Mouse (Mus musculus) stomach, embryonic 15.5 days (tissue): Measurements from ENCODE around the gene Lpcat4. TPM values are rescaled to one million over a fixed set of nuclear protein-coding genes. Genes with fewer than 3 reads are reported as not detected.

Experiments used
- ATAC-seq: fragments of 200-750 bp; cut with Nextera tagmentation; 2 replicates; pipeline ENCODE4 v1.8.0; 2017; ENCODE audit warnings: low read depth, moderate number of reproducible peaks, moderate TSS enrichment; ENCODE audit not compliant: insufficient read depth, low FRiP score
- H3K27ac ChIP-seq: fragments of 300-500 bp; sonication (generic); 2 replicates; pipeline ENCODE4 v1.5.1; 2015; ENCODE audit warnings: mild to moderate bottlenecking, inconsistent platforms
- H3K27me3 ChIP-seq: fragments of 300-500 bp; sonication (generic); replicated peaks from 2 replicates; pipeline ENCODE4 v1.6.1; 2015; ENCODE audit warnings: inconsistent platforms
- H3K36me3 ChIP-seq: fragments of 300-500 bp; sonication (generic); 2 replicates; pipeline ENCODE4 v1.6.1; 2015; ENCODE audit warnings: inconsistent platforms
- H3K4me1 ChIP-seq: fragments of 300-500 bp; sonication (generic); 2 replicates; pipeline ENCODE4 v1.6.1; 2015; ENCODE audit warnings: inconsistent platforms
- H3K4me2 ChIP-seq: fragments of 300-500 bp; sonication (generic); 2 replicates; pipeline ENCODE4 v1.6.1; 2015; ENCODE audit warnings: mild to moderate bottlenecking, inconsistent platforms
- H3K4me3 ChIP-seq: fragments of 300-500 bp; sonication (generic); replicated peaks from 2 replicates; pipeline ENCODE4 v1.5.1; 2015; ENCODE audit warnings: inconsistent platforms
- H3K9ac ChIP-seq: fragments of 300-500 bp; sonication (generic); 2 replicates; pipeline ENCODE4 v1.6.1; 2015; ENCODE audit warnings: inconsistent platforms
- H3K9me3 ChIP-seq: fragments of 300-500 bp; sonication (generic); 2 replicates; pipeline ENCODE4 v1.6.1; 2016; ENCODE audit warnings: inconsistent platforms
- WGBS: fragments of 180-500 bp; shearing (Covaris S2); methylation state at CpG from one replicate; pipeline ENCODE4 v1.1.7; 2015; 5-methylcytosine and 5-hydroxymethylcytosine counted together
- polyA plus RNA-seq: library from polyadenylated mRNA; unstranded; fragments of >200 nt; fragmentation: Nextera tagmentation; extraction: Ambion mirVana; gene quantifications from 2 replicates; pipeline ENCODE4 v1.2.1, GENCODE M21; 2015

Lpcat4 gene
- polyA plus RNA-seq, 1 experiment from 2014 or later: 27.0 TPM

DNA sequence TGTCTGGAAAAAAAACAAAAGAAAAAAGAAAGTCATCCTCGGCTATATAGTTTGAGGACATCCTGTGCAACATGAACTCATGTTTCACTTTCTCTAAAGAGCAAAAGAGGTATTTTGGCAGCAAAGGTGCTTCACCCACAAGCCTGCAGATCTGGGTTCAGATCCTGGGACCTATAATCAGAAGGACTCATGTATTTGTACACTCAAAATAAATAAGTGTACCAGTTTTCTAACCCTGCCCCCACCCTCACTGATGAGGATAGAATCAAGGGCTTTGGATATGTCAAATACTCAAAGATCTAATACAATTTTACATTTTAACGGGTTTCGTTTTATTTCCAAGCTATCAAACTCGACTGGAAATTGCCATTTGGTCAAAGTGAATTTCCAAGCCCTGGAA, 25.1 kb downstream of the Lpcat4 start:
- 74% methylated on average over 4 of the region's 4 CpGs for WGBS
- no peak overlapping the region for H3K4me2 ChIP-seq

DNA sequence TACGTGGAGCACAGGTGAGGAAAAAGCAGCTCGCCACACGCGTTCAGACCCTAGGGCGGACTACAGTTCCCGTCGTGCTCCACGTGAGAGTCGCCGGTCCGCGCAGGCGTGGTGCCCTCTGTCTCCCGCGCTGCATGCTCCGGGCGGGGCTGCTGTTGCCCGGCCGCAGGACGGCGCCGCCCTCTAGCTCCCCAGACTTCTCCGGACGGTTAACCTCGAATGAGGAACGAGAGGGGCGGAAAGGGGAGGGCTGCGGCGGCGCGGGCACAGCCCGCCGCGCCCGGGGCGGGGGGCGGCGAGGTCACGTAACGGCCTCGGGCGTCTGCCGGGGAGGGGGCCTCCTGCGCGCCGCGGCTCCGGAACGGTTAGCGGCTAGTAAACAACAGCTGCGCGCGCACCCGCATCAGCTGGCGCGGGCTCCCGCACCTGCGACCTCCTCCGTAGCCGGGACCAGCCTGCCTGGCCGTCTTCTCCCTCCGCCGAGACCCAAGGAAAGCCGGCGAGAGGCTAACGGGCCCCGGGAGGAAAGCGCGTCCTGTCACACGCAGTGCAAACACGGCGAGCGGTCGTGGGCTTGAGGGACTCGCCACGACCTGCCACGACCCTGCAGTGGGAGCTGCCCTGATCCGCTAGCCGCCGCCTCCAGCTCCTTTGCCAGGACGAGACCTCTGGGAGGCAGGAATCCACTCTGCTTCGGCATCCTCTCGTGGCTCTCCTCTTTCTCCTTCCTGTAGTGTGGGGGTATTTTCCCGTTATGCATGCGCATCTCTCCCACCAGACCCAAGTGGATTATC, 26.4 kb downstream of the Lpcat4 start, which contains the start of gene Slc12a6:
Gene Slc12a6, plus strand, starts transcription at position 378 of the 794 bp plus-strand sequence.
- Histone ChIP-seq H3K9ac (peak within 1 kb of the TSS; percentile 76), H3K4me3 (peak within 1 kb of the TSS; percentile 78), H3K4me1 (peaks cover 10% of the 10 kb centered on the region), H3K27ac (peak within 1 kb of the TSS; percentile 79), H3K27me3 (no peaks in the 10 kb centered on the region), H3K4me2 (peak within 1 kb of the TSS; percentile 76), H3K36me3 (no peaks in the 10 kb centered on the region), H3K9me3 (no peaks in the 10 kb centered on the region)
- peak; percentile 96 for ATAC-seq
- under 1% methylated on average over 85 of the region's 85 CpGs for WGBS

More for the DNA sequence above, 25.1 kb downstream of the Lpcat4 start:
- Histone ChIP-seq H3K4me3 (no peak overlapping the region), H3K36me3 (no peaks in the 10 kb centered on the region), H3K27ac (no peak overlapping the region), H3K9me3 (no peaks in the 10 kb centered on the region), H3K4me1 (peaks cover 10% of the 10 kb centered on the region), H3K9ac (no peak overlapping the region), H3K27me3 (no peaks in the 10 kb centered on the region)
- ATAC-seq: no peak

- under 1% methylated on average over 11 of the region's 11 CpGs for WGBS
- Histone ChIP-seq H3K36me3 (no peaks in the 10 kb centered on the region), H3K4me1 (peaks cover 10% of the 10 kb centered on the region), H3K9ac (peak within 1 kb of the TSS; percentile 76), H3K4me2 (peak within 1 kb of the TSS; percentile 76), H3K9me3 (no peaks in the 10 kb centered on the region), H3K27me3 (no peaks in the 10 kb centered on the region), H3K27ac (peak within 1 kb of the TSS; percentile 79), H3K4me3 (peak within 1 kb of the TSS; percentile 78)
- peak; percentile 36 for ATAC-seq
Measured at GRCm38 (mm10) chr2:112266242-112266592, 26.9 kb downstream of the Lpcat4 start, which contains the start of gene Gm21985. Gene Gm21985 (plus strand): TSS chr2:112266314.

GRCm38 (mm10) chr2:112266780-112267179, 27.5 kb downstream of the Lpcat4 start:
- ATAC-seq: no peak
- 24% methylated on average over 10 of the region's 10 CpGs for WGBS
- H3K9ac ChIP-seq: no peak overlapping the region
- no peaks in the 10 kb centered on the region for H3K27me3 ChIP-seq
- H3K27ac ChIP-seq: no peak overlapping the region
- H3K9me3 ChIP-seq: no peaks in the 10 kb centered on the region
- peak overlapping the region; percentile 76 for H3K4me2 ChIP-seq
- H3K36me3 ChIP-seq: no peaks in the 10 kb centered on the region
- H3K4me1 ChIP-seq: peaks cover 10% of the 10 kb centered on the region
- H3K4me3 ChIP-seq: peak overlapping the region; percentile 78

- WGBS: 67% methylated on average over 8 of the region's 8 CpGs
- H3K9ac ChIP-seq: no peak overlapping the region
- no peaks in the 10 kb centered on the region for H3K9me3 ChIP-seq
- no peak overlapping the region for H3K27ac ChIP-seq
- no peak for ATAC-seq
- peak overlapping the region; percentile 78; the same call in 1 of the 2 replicates for H3K4me3 ChIP-seq
- H3K27me3 ChIP-seq: no peaks in the 10 kb centered on the region
- no peaks in the 10 kb centered on the region for H3K36me3 ChIP-seq
- peaks cover 8% of the 10 kb centered on the region for H3K4me1 ChIP-seq
- H3K4me2 ChIP-seq: peak overlapping the region; percentile 76
Measured at GRCm38 (mm10) chr2:112267547-112268269, 28.4 kb downstream of the Lpcat4 start.

DNA sequence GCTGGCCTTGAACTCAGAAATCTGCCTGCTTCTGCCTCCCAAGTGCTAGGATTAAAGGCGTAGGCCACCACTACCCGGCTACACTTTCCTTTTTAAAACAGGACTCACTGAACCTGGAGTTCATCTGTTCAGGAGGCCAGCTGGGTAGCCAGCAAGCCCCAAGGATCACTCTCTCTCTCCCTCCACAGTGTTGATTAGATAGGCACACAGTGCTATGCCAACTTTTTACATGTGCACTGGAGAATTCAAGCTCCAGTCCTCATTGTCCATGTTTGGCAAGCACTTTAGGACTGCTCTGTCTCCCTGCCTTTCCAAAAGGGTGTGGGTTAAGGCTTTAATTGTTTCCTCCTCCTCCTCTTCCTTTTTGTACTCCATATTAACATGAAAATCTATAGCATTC, 30.7 kb downstream of the Lpcat4 start:
- Histone ChIP-seq H3K4me2 (no peak overlapping the region), H3K4me1 (no peaks in the 10 kb centered on the region), H3K36me3 (no peaks in the 10 kb centered on the region), H3K9ac (no peak overlapping the region), H3K27ac (no peak overlapping the region), H3K9me3 (no peaks in the 10 kb centered on the region), H3K27me3 (no peaks in the 10 kb centered on the region), H3K4me3 (no peak overlapping the region)
- no peak for ATAC-seq
- WGBS: 78% methylated on average over 2 of the region's 2 CpGs

DNA sequence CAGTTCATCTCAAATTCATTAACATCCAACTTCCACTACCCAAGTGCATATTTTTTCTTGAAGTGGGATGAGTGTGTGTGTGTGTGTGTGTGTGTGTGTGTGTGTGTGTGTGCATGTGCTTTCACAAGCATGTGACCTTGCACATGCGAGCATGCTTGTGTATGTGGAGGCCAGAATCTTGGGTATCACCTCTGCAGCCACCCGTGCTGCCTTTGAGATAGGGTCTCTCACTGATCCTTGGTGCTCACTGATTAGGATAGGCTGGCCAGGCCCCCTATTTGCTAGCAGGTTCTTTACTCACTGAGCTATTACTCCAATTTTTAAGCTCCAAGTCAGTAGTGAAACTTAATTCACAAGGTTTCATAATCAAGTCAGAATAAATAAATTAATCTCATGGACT, 33.6 kb downstream of the Lpcat4 start:
- H3K9ac ChIP-seq: no peak overlapping the region
- no peak overlapping the region for H3K4me3 ChIP-seq
- no peaks in the 10 kb centered on the region for H3K9me3 ChIP-seq
- no peaks in the 10 kb centered on the region for H3K36me3 ChIP-seq
- H3K4me1 ChIP-seq: no peaks in the 10 kb centered on the region
- no peak overlapping the region for H3K27ac ChIP-seq
- no peak for ATAC-seq
- no peak overlapping the region for H3K4me2 ChIP-seq
- no peaks in the 10 kb centered on the region for H3K27me3 ChIP-seq
- WGBS: 72% methylated on average over 2 of the region's 2 CpGs

DNA sequence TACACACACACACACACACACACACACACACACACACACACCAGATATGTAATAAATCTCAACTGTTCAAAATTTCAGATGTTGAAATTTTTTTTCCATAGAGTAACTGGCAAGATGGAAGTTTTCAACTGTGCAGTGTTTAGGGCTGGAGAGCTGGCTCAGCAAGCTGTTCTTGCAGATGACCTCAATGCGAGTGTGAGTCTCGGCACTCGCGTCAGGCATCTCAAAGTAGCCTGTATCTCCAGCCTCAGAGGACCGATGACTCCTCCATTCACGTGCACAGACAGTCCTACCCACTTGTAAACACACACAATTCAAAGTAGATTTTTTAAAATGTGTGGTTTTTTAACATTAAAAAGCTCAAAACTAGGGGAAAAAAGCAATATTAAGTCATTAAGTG, 34.2 kb downstream of the Lpcat4 start:
- no peaks in the 10 kb centered on the region for H3K27me3 ChIP-seq
- ATAC-seq: no peak
- H3K9me3 ChIP-seq: no peaks in the 10 kb centered on the region
- H3K36me3 ChIP-seq: no peaks in the 10 kb centered on the region
- H3K4me1 ChIP-seq: no peaks in the 10 kb centered on the region
- WGBS: 83% methylated on average over 6 of the region's 6 CpGs
- no peak overlapping the region for H3K4me3 ChIP-seq
- no peak overlapping the region for H3K9ac ChIP-seq
- H3K4me2 ChIP-seq: no peak overlapping the region
- H3K27ac ChIP-seq: no peak overlapping the region

DNA sequence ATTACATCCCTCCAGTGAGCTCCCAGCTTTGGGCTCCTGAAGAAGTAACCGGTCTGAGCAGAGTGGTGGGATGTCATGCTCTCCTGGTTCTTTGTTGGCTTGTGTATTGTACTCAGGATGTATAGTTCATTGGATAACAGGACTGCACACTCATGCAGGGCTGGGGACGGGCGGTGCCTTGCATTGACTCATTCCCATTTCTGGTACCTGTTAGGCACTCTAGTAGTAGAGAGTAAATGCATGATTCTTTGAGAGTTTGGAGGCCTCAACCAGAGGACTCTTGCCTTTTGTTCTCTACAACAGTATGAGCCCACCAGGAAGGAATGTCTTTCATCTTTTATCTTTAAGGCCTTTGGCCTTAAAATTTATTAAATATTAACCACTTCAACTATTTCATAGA, 37.6 kb downstream of the Lpcat4 start:
- Histone ChIP-seq H3K9ac (no peak overlapping the region), H3K9me3 (no peaks in the 10 kb centered on the region), H3K4me1 (no peaks in the 10 kb centered on the region), H3K27ac (no peak overlapping the region), H3K4me2 (no peak overlapping the region), H3K27me3 (no peaks in the 10 kb centered on the region), H3K36me3 (no peaks in the 10 kb centered on the region), H3K4me3 (no peak overlapping the region)
- ATAC-seq: no peak
- WGBS: 83% methylated on average over 3 of the region's 3 CpGs

DNA sequence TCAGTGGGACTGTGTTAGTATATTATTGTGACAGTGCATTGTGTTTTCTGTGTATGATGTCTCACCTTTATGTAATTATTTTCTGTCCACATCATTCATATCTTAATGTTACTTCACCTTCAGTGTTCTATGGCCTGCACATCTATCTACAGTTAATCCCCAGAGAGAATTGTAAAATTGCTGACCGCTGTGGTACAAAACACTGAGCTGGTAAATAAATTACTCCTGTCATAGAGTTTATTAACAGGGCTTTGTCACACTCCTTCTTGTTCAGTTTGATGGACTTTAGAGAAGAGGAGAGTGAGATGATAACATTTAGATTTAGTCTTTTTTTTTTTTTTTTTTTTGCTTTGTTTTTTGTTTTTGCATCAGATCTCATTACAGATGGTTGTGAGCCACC, 43.6 kb downstream of the Lpcat4 start:
- no peaks in the 10 kb centered on the region for H3K9me3 ChIP-seq
- H3K36me3 ChIP-seq: no peaks in the 10 kb centered on the region
- H3K27me3 ChIP-seq: no peaks in the 10 kb centered on the region
- no peak overlapping the region for H3K4me3 ChIP-seq
- 89% methylated on average over 1 of the region's 1 CpGs for WGBS
- H3K4me1 ChIP-seq: no peaks in the 10 kb centered on the region
- no peak for ATAC-seq
- H3K4me2 ChIP-seq: no peak overlapping the region
- no peak overlapping the region for H3K27ac ChIP-seq
- no peak overlapping the region for H3K9ac ChIP-seq

DNA sequence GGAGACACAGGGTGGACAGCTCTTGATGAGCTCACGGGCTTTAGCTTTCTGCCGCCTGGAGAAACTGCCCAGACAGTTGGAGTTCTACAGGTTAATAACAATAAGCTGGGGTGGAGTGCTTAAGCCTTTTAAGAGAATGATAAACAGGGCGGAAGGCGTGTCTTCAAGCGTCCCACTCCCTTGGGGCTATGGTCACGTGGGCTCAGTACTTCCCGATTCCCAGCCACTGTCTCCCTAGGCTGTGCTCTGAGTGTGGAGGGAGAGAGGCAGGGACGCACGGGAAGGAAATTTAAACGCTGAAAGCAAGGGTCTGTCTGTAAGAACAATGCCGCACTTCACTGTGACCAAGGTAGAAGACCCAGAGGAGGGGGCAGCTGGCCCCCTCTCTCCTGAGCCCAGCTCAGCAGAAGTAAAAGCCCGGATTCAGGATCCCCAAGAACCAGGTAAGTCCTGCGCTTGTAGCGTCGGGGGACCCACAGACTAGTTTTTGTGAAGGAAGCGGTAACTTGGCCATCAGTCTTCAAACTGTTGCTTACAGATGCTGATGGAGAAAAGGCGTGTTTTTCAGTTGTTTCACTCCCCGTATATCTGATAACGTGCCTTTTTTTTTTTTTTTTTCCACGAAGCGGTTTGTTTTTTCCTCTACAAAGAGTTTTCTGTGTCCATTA, 45.2 kb downstream of the Lpcat4 start:
- no peaks in the 10 kb centered on the region for H3K27me3 ChIP-seq
- H3K4me3 ChIP-seq: peak overlapping the region; percentile 56
- H3K4me1 ChIP-seq: no peaks in the 10 kb centered on the region
- no peaks in the 10 kb centered on the region for H3K36me3 ChIP-seq
- H3K27ac ChIP-seq: no peak overlapping the region
- WGBS: 2% methylated on average over 21 of the region's 21 CpGs
- H3K9ac ChIP-seq: peak overlapping the region; percentile 63
- peak; percentile 93 for ATAC-seq
- H3K4me2 ChIP-seq: peak overlapping the region; percentile 92
- H3K9me3 ChIP-seq: no peaks in the 10 kb centered on the region

- peak overlapping the region; percentile 56 for H3K4me3 ChIP-seq
- H3K4me2 ChIP-seq: peak overlapping the region; percentile 92
- no peak for ATAC-seq
- H3K9me3 ChIP-seq: no peaks in the 10 kb centered on the region
- H3K9ac ChIP-seq: no peak overlapping the region
- 42% methylated on average over 6 of the region's 6 CpGs for WGBS
- H3K4me1 ChIP-seq: no peaks in the 10 kb centered on the region
- no peak overlapping the region for H3K27ac ChIP-seq
- no peaks in the 10 kb centered on the region for H3K27me3 ChIP-seq
- H3K36me3 ChIP-seq: no peaks in the 10 kb centered on the region
Measured at GRCm38 (mm10) chr2:112285031-112285390, 45.7 kb downstream of the Lpcat4 start.
